Mouse (Mus musculus): ENCODE data around the gene Atg2a. TPM values are rescaled to one million over a fixed set of nuclear protein-coding genes. Genes with fewer than 3 reads are reported as not detected.

Atg2a gene
- total and polyA plus RNA-seq, 2 experiments = 9.1 to 32.3 TPM

GRCm38 (mm10) chr19:6226135-6226534 is 15.3 kb upstream of the Atg2a start, which contains the start of gene Gpha2:
Gpha2 (plus strand) TSS chr19:6226380.
- no peak within 1 kb of the TSS for H3K4me3 ChIP-seq (ENCODE audit: insufficient read depth, low read depth, low read length)
- no peaks in the 10 kb centered on the region for H3K27me3 ChIP-seq (ENCODE audit: control insufficient read depth, insufficient read depth, low read length)
- TF ChIP-seq POLR2A (IDR thresholded peaks at IDR 0.05; ENCODE audit: extremely low read depth, insufficient read depth, low read length) = no peak
- peaks cover 5% of the 10 kb centered on the region; the same call in 1 of the 2 replicates for H3K36me3 ChIP-seq (ENCODE audit: control insufficient read depth, insufficient read depth, low read length)
- WGBS = 94% methylated on average over 2 of the region's 2 CpGs
- H3K79me2 ChIP-seq (ENCODE audit: control insufficient read depth, insufficient read depth, low read length) = no peaks in the 10 kb centered on the region
- H3K9ac ChIP-seq (ENCODE audit: low read depth, low read length) = no peak within 1 kb of the TSS
- H3K27ac ChIP-seq (replicated peaks; ENCODE audit: insufficient read depth, low read depth, low read length) = no peak within 1 kb of the TSS
- no peak for DNase-seq (ENCODE audit: extremely low read depth, low read depth, low spot score)
- no peaks in the 10 kb centered on the region for H3K4me1 ChIP-seq (ENCODE audit: control insufficient read depth, insufficient read depth, low read length)

GRCm38 (mm10) chr19:6226763-6227162 is 14.7 kb upstream of the Atg2a start:
- H3K27me3 ChIP-seq (ENCODE audit: control insufficient read depth, insufficient read depth, low read length) = no peaks in the 10 kb centered on the region
- H3K9ac ChIP-seq (ENCODE audit: low read depth, low read length) = no peak overlapping the region
- no peaks in the 10 kb centered on the region for H3K79me2 ChIP-seq (ENCODE audit: control insufficient read depth, insufficient read depth, low read length)
- WGBS = 97% methylated on average over 14 of the region's 14 CpGs
- TF ChIP-seq POLR2A (IDR thresholded peaks at IDR 0.05; ENCODE audit: extremely low read depth, insufficient read depth, low read length) (no peak), CTCF (IDR thresholded peaks at IDR 0.05; ENCODE audit: low read depth, low read length) (no peak)
- DNase-seq (ENCODE audit: extremely low read depth, low read depth, low spot score) = no peak
- no peaks in the 10 kb centered on the region for H3K4me1 ChIP-seq (ENCODE audit: control insufficient read depth, insufficient read depth, low read length)
- peaks cover 5% of the 10 kb centered on the region; the same call in 1 of the 2 replicates for H3K36me3 ChIP-seq (ENCODE audit: control insufficient read depth, insufficient read depth, low read length)
- no peak overlapping the region for H3K27ac ChIP-seq (replicated peaks; ENCODE audit: insufficient read depth, low read depth, low read length)
- H3K4me3 ChIP-seq (ENCODE audit: insufficient read depth, low read depth, low read length) = no peak overlapping the region

- Histone ChIP-seq H3K4me1 (ENCODE audit: control insufficient read depth, insufficient read depth, low read length) (no peaks in the 10 kb centered on the region), H3K4me3 (ENCODE audit: insufficient read depth, low read depth, low read length) (no peak overlapping the region), H3K9ac (ENCODE audit: low read depth, low read length) (no peak overlapping the region), H3K27me3 (ENCODE audit: control insufficient read depth, insufficient read depth, low read length) (no peaks in the 10 kb centered on the region), H3K27ac (replicated peaks; ENCODE audit: insufficient read depth, low read depth, low read length) (no peak overlapping the region), H3K36me3 (ENCODE audit: control insufficient read depth, insufficient read depth, low read length) (peaks cover 5% of the 10 kb centered on the region; the same call in 1 of the 2 replicates), H3K79me2 (ENCODE audit: control insufficient read depth, insufficient read depth, low read length) (no peaks in the 10 kb centered on the region)
- no peak for DNase-seq (ENCODE audit: extremely low read depth, low read depth, low spot score)
- WGBS = 100% methylated on average over 4 of the region's 4 CpGs
- TF ChIP-seq POLR2A (IDR thresholded peaks at IDR 0.05; ENCODE audit: extremely low read depth, insufficient read depth, low read length) (no peak), CTCF (IDR thresholded peaks at IDR 0.05; ENCODE audit: low read depth, low read length) (no peak)
Measured at GRCm38 (mm10) chr19:6227864-6228263, 13.6 kb upstream of the Atg2a start.

- Histone ChIP-seq H3K4me1 (ENCODE audit: control insufficient read depth, insufficient read depth, low read length) (peaks cover 12% of the 10 kb centered on the region), H3K4me3 (ENCODE audit: insufficient read depth, low read depth, low read length) (no peak overlapping the region), H3K27me3 (ENCODE audit: control insufficient read depth, insufficient read depth, low read length) (no peaks in the 10 kb centered on the region), H3K9ac (ENCODE audit: low read depth, low read length) (no peak overlapping the region), H3K36me3 (ENCODE audit: control insufficient read depth, insufficient read depth, low read length) (peaks cover 5% of the 10 kb centered on the region; the same call in 1 of the 2 replicates), H3K79me2 (ENCODE audit: control insufficient read depth, insufficient read depth, low read length) (peaks cover 3% of the 10 kb centered on the region; the same call in 1 of the 2 replicates), H3K27ac (replicated peaks; ENCODE audit: insufficient read depth, low read depth, low read length) (no peak overlapping the region)
- no peak for TF ChIP-seq CTCF (IDR thresholded peaks at IDR 0.05; ENCODE audit: low read depth, low read length)
- no peak for TF ChIP-seq POLR2A (IDR thresholded peaks at IDR 0.05; ENCODE audit: extremely low read depth, insufficient read depth, low read length)
- 90% methylated on average over 4 of the region's 4 CpGs for WGBS
- DNase-seq (ENCODE audit: extremely low read depth, low read depth, low spot score) = no peak
Measured at GRCm38 (mm10) chr19:6230411-6230810, 11.1 kb upstream of the Atg2a start.

- Histone ChIP-seq H3K9ac (ENCODE audit: low read depth, low read length) (no peak overlapping the region), H3K4me1 (ENCODE audit: control insufficient read depth, insufficient read depth, low read length) (peaks cover 12% of the 10 kb centered on the region), H3K36me3 (ENCODE audit: control insufficient read depth, insufficient read depth, low read length) (peaks cover 5% of the 10 kb centered on the region; the same call in 1 of the 2 replicates), H3K4me3 (ENCODE audit: insufficient read depth, low read depth, low read length) (no peak overlapping the region), H3K79me2 (ENCODE audit: control insufficient read depth, insufficient read depth, low read length) (peaks cover 5% of the 10 kb centered on the region; the same call in 1 of the 2 replicates), H3K27me3 (ENCODE audit: control insufficient read depth, insufficient read depth, low read length) (no peaks in the 10 kb centered on the region), H3K27ac (replicated peaks; ENCODE audit: insufficient read depth, low read depth, low read length) (no peak overlapping the region)
- DNase-seq (ENCODE audit: extremely low read depth, low read depth, low spot score) = no peak
- no peak for TF ChIP-seq CTCF (IDR thresholded peaks at IDR 0.05; ENCODE audit: low read depth, low read length)
- no peak for TF ChIP-seq POLR2A (IDR thresholded peaks at IDR 0.05; ENCODE audit: extremely low read depth, insufficient read depth, low read length)
- WGBS = 98% methylated on average over 2 of the region's 2 CpGs
Measured at GRCm38 (mm10) chr19:6231036-6231435, 10.4 kb upstream of the Atg2a start.

- peaks cover 3% of the 10 kb centered on the region; the same call in 1 of the 2 replicates for H3K36me3 ChIP-seq (ENCODE audit: control insufficient read depth, insufficient read depth, low read length)
- peaks cover 5% of the 10 kb centered on the region; the same call in 1 of the 2 replicates for H3K79me2 ChIP-seq (ENCODE audit: control insufficient read depth, insufficient read depth, low read length)
- WGBS = 96% methylated on average over 16 of the region's 16 CpGs
- peaks cover 15% of the 10 kb centered on the region for H3K4me1 ChIP-seq (ENCODE audit: control insufficient read depth, insufficient read depth, low read length)
- no peak overlapping the region for H3K27ac ChIP-seq (replicated peaks; ENCODE audit: insufficient read depth, low read depth, low read length)
- no peak overlapping the region for H3K4me3 ChIP-seq (ENCODE audit: insufficient read depth, low read depth, low read length)
- no peak for DNase-seq (ENCODE audit: extremely low read depth, low read depth, low spot score)
- TF ChIP-seq POLR2A (IDR thresholded peaks at IDR 0.05; ENCODE audit: extremely low read depth, insufficient read depth, low read length) (no peak), CTCF (IDR thresholded peaks at IDR 0.05; ENCODE audit: low read depth, low read length) (no peak)
- no peak overlapping the region for H3K9ac ChIP-seq (ENCODE audit: low read depth, low read length)
- H3K27me3 ChIP-seq (ENCODE audit: control insufficient read depth, insufficient read depth, low read length) = no peaks in the 10 kb centered on the region
Measured at GRCm38 (mm10) chr19:6233647-6234046, 7.8 kb upstream of the Atg2a start.

Data from liver, adult 2 months (tissue).